Mouse (Mus musculus) intestine, embryonic 16.5 days (tissue): Measurements from ENCODE around the gene Vdr. TPM values are rescaled to one million over a fixed set of nuclear protein-coding genes. Genes with fewer than 3 reads are reported as not detected.

Experiments
- ATAC-seq: fragments of 200-750 bp; cut with Nextera tagmentation; 2 replicates; pipeline ENCODE4 v1.8.0; 2017; ENCODE audit warnings: moderate TSS enrichment, moderate library complexity
- H3K27ac ChIP-seq: fragments of 300-500 bp; sonication (generic); 2 replicates; pipeline ENCODE4 v1.5.1; 2014; ENCODE audit warnings: mild to moderate bottlenecking, low read length
- H3K27me3 ChIP-seq: fragments of 300-500 bp; sonication (generic); replicated peaks from 2 replicates; pipeline ENCODE4 v1.6.1; 2014; ENCODE audit warnings: low read length, control low read depth, mixed read lengths; ENCODE audit not compliant: control insufficient read depth, insufficient read depth
- H3K36me3 ChIP-seq: fragments of 300-500 bp; sonication (generic); 2 replicates; pipeline ENCODE4 v1.6.1; 2014; ENCODE audit warnings: low read length, control low read depth; ENCODE audit not compliant: control insufficient read depth, insufficient read depth
- H3K4me1 ChIP-seq: fragments of 300-500 bp; sonication (generic); 2 replicates; pipeline ENCODE4 v1.6.1; 2014; ENCODE audit warnings: low read length, control low read depth, mixed read lengths; ENCODE audit not compliant: control insufficient read depth, insufficient read depth
- H3K4me2 ChIP-seq: fragments of 300-500 bp; sonication (generic); 2 replicates; pipeline ENCODE4 v1.6.1; 2014; ENCODE audit warnings: low read depth, low read length, control low read depth
- H3K4me3 ChIP-seq: fragments of 300-500 bp; sonication (generic); 2 replicates; pipeline ENCODE4 v1.5.1; 2014; ENCODE audit warnings: mild to moderate bottlenecking, low read length
- H3K9ac ChIP-seq: fragments of 300-500 bp; sonication (generic); 2 replicates; pipeline ENCODE4 v1.6.1; 2014; ENCODE audit warnings: low read depth, low read length
- H3K9me3 ChIP-seq: fragments of 300-500 bp; sonication (generic); 2 replicates; pipeline ENCODE4 v1.6.1; 2016; ENCODE audit warnings: low read length, control low read depth; ENCODE audit not compliant: control insufficient read depth
- WGBS: fragments of 180-500 bp; shearing (Covaris S2); extraction: QIAGEN DNeasy Blood & Tissue Kit; methylation state at CpG from one replicate; pipeline ENCODE4 v1.1.7; 2014; 5-methylcytosine and 5-hydroxymethylcytosine counted together
- polyA plus RNA-seq: library from polyadenylated mRNA; unstranded; fragments of >200 nt; fragmentation: Nextera tagmentation; extraction: Ambion mirVana; gene quantifications from 2 replicates; pipeline ENCODE4 v1.2.1, GENCODE M21; 2015

Gene Vdr
- polyA plus RNA-seq, 1 experiment from 2014 or later = 2.4 TPM

DNA sequence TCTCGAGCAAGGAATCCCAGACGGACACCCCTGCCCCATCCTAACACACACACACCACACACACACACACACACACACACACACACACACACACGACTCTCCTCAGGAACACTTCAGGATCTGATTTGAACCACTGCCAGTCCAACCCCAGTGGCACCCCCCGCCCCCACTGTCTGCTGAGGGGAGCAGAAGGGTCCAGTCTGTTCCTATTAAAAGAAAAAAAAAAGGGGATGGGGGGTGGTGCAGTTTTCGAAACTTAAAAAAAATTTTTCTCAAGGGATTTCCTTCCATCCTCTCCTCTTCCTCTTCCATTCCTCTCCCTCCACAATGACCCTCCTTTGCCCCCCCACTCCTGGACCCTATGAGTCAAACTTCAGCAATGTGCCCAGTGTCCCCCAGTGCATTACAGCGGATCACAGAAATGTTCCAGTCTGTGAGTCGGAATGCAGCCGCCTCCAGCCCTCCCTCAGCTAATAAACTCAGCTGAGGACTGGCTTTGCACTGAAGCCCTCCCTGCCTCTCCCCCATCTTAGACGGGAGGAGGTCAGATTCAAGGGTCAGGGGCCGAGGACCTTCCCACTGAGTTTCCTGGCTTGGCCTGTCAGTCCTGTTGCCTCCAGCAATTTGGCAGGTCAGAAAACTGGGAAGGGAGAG, 78.3 kb downstream of the Vdr start:
- WGBS = 15% methylated on average over 10 of the region's 10 CpGs
- Histone ChIP-seq H3K27ac (peak overlapping the region; percentile 96), H3K4me1 (peaks cover 44% of the 10 kb centered on the region), H3K4me3 (peak overlapping the region; percentile 78), H3K4me2 (peak overlapping the region; percentile 89), H3K27me3 (no peaks in the 10 kb centered on the region), H3K9ac (peak overlapping the region; percentile 95), H3K9me3 (no peaks in the 10 kb centered on the region), H3K36me3 (no peaks in the 10 kb centered on the region)
- 0 out of 2 replicates have a peak, but pooled peaks have one; percentile 10 for ATAC-seq

DNA sequence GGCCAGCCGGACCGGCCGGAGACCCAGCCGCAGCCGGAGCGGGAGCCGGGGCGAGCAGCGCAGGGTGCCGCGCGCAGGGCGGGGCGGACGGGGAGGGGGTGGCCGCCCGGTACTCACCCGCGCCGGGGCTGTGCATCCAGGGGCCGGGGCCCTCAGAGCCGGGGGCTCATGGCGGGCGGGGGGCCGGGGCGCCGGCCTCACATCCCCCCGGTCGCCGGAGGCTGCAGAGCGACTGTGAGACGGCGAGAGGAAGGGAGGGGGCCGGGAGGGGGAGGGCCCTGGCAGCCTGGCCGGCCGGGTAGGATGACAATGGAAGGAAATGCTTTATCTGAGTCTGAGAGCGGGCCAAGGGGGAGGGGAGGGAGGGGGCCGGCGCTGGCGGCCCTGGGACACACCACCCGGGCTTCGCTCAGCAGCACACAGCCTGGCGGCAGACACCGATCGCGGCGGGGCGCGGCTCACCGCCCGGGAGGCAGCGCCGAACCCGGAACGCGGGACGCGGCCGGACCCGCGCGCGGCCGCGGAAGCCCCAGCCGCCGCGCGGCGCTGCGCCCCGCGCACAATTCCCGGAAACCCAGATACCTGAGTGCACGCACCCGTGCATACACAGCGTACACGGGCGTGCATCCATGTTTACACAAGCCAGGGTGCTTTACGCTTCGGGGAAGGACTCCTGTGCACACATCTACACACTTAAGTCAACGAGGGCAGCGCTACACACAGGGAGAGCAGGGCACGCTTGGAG, 79.0 kb downstream of the Vdr start:
- WGBS = under 1% methylated on average over 68 of the region's 84 CpGs
- H3K27ac ChIP-seq = peak overlapping the region; percentile 96
- H3K4me2 ChIP-seq = peak overlapping the region; percentile 89
- no peaks in the 10 kb centered on the region for H3K9me3 ChIP-seq
- H3K9ac ChIP-seq = peak overlapping the region; percentile 95
- H3K27me3 ChIP-seq = no peaks in the 10 kb centered on the region
- H3K36me3 ChIP-seq = no peaks in the 10 kb centered on the region
- H3K4me3 ChIP-seq = peak overlapping the region; percentile 78
- peak; percentile 84 for ATAC-seq
- H3K4me1 ChIP-seq = peaks cover 43% of the 10 kb centered on the region

- Histone ChIP-seq H3K27ac (peak overlapping the region; percentile 96), H3K9ac (peak overlapping the region; percentile 95), H3K4me3 (peak overlapping the region; percentile 78), H3K27me3 (no peaks in the 10 kb centered on the region), H3K9me3 (no peaks in the 10 kb centered on the region), H3K4me2 (peak overlapping the region; percentile 89), H3K4me1 (peaks cover 46% of the 10 kb centered on the region), H3K36me3 (no peaks in the 10 kb centered on the region)
- under 1% methylated on average over 39 of the region's 39 CpGs for WGBS
- ATAC-seq = peak; percentile 31
These were observed 79.6 kb downstream of the Vdr start for GRCm38 (mm10) chr15:97830788-97831241.

DNA sequence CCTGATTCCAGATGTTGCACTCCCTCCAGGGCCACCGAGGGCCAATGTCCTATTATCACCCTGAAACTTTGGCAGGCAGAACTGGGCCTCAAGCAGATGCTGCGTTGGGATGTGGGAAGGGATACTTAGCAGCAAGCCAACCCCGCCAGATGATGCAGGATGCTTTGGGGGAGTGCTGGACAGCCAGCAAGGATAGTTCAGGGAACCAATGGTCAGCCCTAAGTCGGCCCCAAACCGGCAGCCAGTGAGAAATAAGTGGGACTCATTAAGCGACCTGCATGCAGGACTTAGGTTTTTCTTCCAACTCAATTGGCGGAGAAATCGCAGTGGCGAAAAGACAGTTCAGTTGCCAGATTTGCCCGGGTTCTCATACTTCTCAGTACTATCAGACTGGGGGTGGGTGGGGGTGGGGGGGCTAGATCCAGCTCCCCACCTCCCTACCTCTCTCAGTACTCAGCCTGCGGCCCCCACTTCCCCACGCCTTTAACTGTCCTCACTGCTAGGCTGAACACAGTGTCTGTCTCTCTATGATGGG, 80.1 kb downstream of the Vdr start:
- no peak for ATAC-seq
- Histone ChIP-seq H3K36me3 (no peaks in the 10 kb centered on the region), H3K4me3 (peak overlapping the region; percentile 78), H3K4me1 (peaks cover 51% of the 10 kb centered on the region), H3K27ac (peak overlapping the region; percentile 96), H3K27me3 (no peaks in the 10 kb centered on the region), H3K4me2 (peak overlapping the region; percentile 89), H3K9me3 (no peaks in the 10 kb centered on the region), H3K9ac (peak overlapping the region; percentile 95)
- 34% methylated on average over 12 of the region's 12 CpGs for WGBS

DNA sequence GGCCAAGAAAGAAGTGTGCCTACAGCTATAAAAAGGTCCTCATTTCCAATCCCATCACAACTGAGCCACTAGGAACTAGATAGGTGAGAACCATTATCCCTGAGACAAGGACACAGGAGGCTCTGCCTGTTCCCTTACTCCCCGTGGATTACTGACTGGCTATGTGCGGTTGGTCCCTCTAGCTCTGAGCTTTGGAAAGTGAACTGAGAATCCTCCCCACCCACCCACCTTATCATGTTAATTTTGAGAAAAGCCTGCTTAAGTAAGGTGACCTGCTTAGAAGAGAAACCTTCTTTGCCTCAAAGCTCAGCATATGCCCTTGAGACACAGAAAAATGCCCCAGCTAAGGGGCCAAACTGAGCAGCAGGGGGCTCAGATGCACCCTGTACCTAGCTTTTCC, 81.0 kb downstream of the Vdr start:
- ATAC-seq = no peak
- no peaks in the 10 kb centered on the region for H3K36me3 ChIP-seq
- peaks cover 60% of the 10 kb centered on the region for H3K4me1 ChIP-seq
- H3K27ac ChIP-seq = peak overlapping the region; percentile 83
- peak overlapping the region; percentile 95; the same call in 1 of the 2 replicates for H3K9ac ChIP-seq
- 74% methylated on average over 2 of the region's 2 CpGs for WGBS
- peak overlapping the region; percentile 89 for H3K4me2 ChIP-seq
- no peaks in the 10 kb centered on the region for H3K9me3 ChIP-seq
- peak overlapping the region; percentile 78 for H3K4me3 ChIP-seq
- H3K27me3 ChIP-seq = no peaks in the 10 kb centered on the region

DNA sequence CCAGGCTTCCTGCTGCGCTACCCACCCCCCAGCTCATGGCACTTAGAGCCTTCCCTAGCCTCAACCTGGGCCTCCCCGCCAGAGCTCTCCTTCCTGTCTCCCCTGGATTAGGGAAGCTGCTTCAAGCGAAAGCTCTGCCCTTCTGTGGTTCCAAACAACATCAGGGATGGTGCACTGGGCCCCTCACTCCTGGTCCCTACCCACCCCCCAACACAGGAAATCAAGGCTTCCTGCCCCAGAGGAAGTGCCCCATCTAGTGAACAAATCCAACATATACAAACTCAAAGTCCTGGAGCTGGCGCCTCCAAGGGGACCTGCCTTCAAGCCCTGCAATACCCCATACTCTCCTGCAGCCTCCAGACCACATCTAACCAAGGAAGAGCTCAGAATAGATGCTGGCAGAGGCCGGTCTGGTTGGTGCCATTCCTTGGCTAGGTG, 81.5 kb downstream of the Vdr start:
- 59% methylated on average over 5 of the region's 5 CpGs for WGBS
- peaks cover 63% of the 10 kb centered on the region for H3K4me1 ChIP-seq
- peak overlapping the region; percentile 78 for H3K4me3 ChIP-seq

DNA sequence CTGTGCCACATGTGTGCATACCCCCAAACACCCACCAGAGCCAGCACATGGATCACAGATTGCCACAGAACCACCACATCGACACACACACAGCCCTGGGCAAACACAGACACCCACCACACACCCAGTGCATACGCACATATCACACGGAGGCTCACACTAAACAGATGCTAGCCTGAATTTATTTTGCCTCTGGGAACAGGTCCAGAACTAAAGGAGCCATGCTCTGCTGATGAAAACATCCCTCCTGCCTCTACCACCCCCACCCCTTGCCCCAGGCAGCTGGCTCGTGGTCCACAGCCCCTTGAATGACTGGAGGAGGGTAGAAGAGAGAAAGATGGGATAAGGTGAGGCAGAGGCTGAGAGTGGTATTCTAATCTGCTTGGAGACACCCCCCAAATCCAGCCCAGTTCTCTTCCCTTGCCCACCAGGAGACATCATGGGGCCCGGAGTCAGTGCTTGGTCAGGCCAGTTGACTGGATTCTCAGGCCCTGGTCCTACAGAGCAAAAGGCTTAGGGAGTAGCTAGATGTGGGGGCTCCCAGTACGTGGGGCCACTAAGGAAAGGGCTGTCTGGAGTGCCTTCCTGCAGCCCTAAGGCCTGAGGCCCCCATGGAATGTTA, 82.1 kb downstream of the Vdr start:
- H3K4me1 ChIP-seq = peaks cover 69% of the 10 kb centered on the region

More for the DNA sequence above, 81.5 kb downstream of the Vdr start:
- Histone ChIP-seq H3K27me3 (no peaks in the 10 kb centered on the region), H3K27ac (peak overlapping the region; percentile 83), H3K4me2 (peak overlapping the region; percentile 89), H3K9ac (peak overlapping the region; percentile 43; the same call in 1 of the 2 replicates), H3K36me3 (no peaks in the 10 kb centered on the region), H3K9me3 (no peaks in the 10 kb centered on the region)
- no peak for ATAC-seq

DNA sequence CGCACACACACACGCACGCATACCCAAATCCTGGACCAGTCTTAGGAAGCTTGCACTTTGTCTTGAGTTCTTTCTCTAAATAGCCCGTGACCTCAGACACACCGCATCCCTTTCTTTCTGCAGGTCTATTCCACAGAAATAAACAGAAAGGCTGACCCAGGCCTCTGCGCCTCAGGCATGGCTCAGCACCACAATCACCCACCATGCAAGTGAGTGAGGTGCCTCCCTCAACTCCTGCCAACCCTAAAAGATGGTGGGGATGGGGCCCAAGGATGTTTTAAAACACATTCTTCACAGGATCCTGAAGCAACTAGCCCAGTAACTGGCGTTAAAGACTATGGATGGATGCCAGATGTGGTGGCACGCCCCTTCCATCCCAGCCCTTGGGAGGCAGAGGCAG, 83.0 kb downstream of the Vdr start:
- H3K36me3 ChIP-seq = no peaks in the 10 kb centered on the region
- H3K4me3 ChIP-seq = no peak overlapping the region
- no peak overlapping the region for H3K4me2 ChIP-seq
- H3K9ac ChIP-seq = no peak overlapping the region
- ATAC-seq = no peak
- 76% methylated on average over 8 of the region's 8 CpGs for WGBS
- no peaks in the 10 kb centered on the region for H3K27me3 ChIP-seq
- no peak overlapping the region for H3K27ac ChIP-seq
- peaks cover 72% of the 10 kb centered on the region for H3K4me1 ChIP-seq
- H3K9me3 ChIP-seq = no peaks in the 10 kb centered on the region

More for the DNA sequence above, 82.1 kb downstream of the Vdr start:
- 46% methylated on average over 6 of the region's 6 CpGs for WGBS
- Histone ChIP-seq H3K4me3 (peak overlapping the region; percentile 23), H3K9ac (peak overlapping the region; percentile 43), H3K36me3 (no peaks in the 10 kb centered on the region), H3K4me2 (peak overlapping the region; percentile 89), H3K27ac (peak overlapping the region; percentile 83), H3K9me3 (no peaks in the 10 kb centered on the region), H3K27me3 (no peaks in the 10 kb centered on the region)
- no peak for ATAC-seq
